Mouse (Mus musculus): ENCODE results near the gene Shank2.

DNA sequence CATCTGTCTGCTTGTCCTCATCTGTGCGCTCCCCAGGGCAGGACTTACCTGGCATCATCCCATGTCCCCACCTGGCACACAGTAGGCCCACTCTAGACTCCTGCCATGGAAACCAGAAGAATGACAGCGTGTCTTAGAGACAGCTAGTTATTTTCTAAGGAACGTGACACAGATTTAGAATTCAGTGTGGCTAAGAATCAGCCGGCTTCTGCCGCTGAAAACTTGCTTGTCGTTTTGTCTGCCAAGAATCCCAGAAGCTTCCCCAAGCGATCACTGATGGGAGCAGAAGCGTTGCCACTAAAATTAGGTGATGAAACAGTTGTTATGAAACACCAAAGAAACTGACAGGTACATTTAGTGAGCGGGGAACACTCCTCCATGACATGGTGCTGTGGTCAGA lies 208.8 kb downstream of the Shank2 start:
- TF ChIP-seq POLR2A (IDR thresholded peaks at IDR 0.05; ENCODE audit: borderline replicate concordance, extremely low read depth, insufficient read depth, insufficient read length, poor library complexity, severe bottlenecking) = no peak
- TF ChIP-seq CTCF (IDR thresholded peaks at IDR 0.05; ENCODE audit: borderline replicate concordance, extremely low read depth, insufficient read depth, insufficient read length) = no peak

All from brain, embryonic 14.5 days (tissue).